Mouse (Mus musculus) adrenal gland, adult 10 weeks (tissue): ENCODE results near the gene Sprr2k. TPM values are rescaled to one million over a fixed set of nuclear protein-coding genes. Genes with fewer than 3 reads are reported as not detected.

Source experiments
- polyA plus RNA-seq: library from polyadenylated mRNA; stranded (reverse); fragments of 350-450 nt; fragmentation: Illumina TruSeq; extraction: RNeasy Lipid Tissue Mini Kit (QIAGEN cat#74804); gene quantifications from one replicate; pipeline ENCODE4 v1.2.3, GENCODE M21; 2014; ENCODE audit warnings: low read depth, low replicate concordance

The Sprr2k gene
- polyA plus RNA-seq, result not detected

DNA sequence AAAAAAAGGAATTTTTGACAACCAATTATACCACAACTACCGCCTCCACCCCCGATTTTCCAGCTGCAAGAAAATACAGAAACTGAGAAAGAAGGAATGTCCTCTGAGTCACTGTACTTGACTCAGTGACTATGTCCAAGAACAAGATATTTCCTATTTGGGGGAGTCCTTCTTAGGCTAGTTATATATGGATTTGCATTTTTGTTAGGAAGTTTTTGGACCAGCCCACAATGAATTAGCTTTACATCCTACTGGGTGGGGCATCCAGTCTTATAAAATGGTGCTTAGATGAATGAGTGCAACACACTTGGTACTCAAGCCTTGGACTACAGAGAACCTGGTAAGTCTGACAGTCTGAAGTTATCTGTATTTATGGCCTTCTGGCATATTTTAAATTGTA lies at the start of gene Sprr2k:
Gene Sprr2k (plus strand): TSS at position 301 of the 400 bp plus-strand sequence.

DNA sequence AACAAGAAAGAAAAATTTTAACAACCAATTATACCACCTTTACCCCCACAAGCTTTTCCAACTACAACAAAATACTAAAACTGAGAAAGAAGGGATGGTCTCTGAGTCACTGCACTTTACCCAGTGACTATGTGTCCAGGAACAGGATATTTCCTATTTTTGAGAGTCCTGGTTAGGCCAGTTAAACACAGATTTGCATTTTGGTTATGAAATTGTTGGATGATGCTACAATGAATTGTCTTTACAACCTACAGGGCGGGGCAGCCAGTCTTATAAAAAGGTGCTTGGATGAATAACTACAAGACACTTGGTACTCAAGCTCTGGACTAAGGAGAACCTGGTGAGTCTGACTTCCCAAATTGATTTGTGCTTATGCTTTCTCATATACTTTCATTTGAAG lies 47.0 kb upstream of the Sprr2k start, which contains the start of gene Sprr2h:
Gene Sprr2h (plus strand): TSS at position 301 of the 400 bp plus-strand sequence.

DNA sequence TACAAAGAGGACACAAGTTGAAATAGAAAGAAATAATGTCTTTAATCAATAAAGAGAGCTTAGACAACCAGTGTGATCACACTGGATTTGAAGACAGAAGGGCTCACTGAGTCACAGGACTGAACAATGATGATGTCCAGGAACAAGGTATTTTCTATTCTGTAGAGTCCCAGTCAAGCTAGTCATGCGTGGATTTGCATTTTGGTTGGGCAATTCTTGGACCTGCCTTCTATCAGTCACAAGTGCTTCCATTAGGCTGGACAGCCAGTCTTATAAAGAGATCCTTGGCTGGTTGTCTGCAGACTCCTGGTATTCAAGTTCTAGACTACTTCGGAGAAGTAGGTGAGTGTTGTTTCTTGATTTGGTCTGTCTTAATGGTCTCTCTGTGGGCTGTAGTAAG lies 24.7 kb upstream of the Sprr2k start, which contains the start of gene Sprr2i:
Gene Sprr2i (plus strand): TSS at position 301 of the 400 bp plus-strand sequence.

DNA sequence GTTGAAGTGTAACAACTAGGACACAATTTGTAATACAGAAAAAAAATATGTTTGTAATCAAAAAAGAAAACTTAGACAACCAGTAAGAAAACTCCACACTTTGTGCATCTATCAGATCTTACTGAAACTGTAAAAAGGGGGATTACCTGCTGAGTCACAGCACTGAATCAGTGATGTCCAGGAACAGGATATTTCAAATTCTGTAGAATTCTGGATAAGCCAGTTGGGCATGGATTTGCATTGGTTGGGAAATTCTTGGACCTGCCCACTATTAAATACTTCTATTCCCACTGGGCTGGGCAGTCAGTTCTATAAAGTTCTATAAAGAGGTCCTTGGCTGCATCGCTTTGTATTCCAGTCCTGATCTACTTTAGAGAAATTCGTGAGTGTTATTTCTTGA lies 14.6 kb upstream of the Sprr2k start, which contains the start of gene Sprr2j-ps:
Gene Sprr2j-ps (plus strand): TSS at position 301 of the 400 bp plus-strand sequence.

DNA sequence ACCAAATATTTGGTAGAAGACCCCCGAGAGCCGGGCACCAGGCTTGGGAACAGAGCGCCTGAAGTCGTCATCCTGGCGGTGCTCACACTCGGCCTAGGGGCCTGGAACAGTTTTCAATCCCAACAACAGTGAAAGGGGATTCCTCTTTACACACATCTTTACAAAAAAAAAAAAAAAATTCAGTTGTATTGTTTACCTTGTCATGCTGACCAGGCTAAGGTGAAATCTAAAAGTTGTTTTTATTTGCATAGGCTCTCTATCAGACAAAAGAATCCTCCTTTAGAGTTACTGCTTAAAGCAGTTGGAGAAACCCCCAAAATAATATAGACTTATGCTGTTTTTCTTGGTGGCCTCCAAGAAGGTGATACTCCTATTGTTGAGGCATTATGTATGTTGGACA lies 3.1 kb upstream of the Sprr2k start, which contains the start of gene Gm9774:
Gene Gm9774 (minus strand): TSS at position 101 of the 400 bp plus-strand sequence.

DNA sequence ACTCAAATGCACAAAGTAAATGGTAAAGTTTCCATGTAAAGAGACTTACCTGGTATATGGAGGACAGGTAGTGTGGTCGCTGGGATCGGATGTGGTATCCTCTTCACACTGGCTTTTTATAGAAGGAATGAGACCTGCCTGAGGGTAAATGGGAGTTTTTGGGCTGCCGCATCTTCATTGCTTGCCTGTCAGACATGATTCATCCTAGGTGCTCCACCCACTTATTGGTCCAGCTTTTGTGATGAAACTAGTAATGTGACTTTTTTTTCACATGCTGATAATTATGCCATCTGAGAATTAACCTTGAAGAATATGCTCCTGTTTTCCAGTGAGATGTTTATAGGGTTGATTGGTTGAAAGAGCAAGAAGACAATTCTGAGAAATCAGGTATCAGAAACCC lies 6.3 kb downstream of the Sprr2k start, which contains the start of gene Sprr1b:
Gene Sprr1b (minus strand): TSS at position 101 of the 400 bp plus-strand sequence.

DNA sequence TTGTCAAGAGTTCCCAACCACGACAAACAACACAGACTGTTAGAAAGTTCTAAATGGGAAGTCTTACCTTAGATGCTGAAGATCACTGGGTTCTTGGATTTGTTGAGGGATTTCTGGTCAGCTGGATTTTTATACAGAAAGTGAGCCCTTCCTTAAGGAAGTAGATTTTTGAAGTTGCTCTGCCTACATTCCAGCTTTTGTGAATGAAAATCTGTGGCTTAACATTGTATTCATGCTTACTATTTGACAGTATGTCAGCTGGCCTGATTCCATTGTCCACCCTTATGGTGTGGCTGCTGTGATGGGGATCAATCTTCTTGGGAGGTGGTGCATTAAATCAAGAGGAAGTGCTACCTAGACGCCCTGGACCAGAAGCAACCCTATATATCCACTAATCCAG lies 26.2 kb downstream of the Sprr2k start, which contains the start of gene Sprr3:
Gene Sprr3 (minus strand): TSS at position 101 of the 400 bp plus-strand sequence.

Other genes starting within 250 kb of the Sprr2k start
- not detected for gene Sprr2a1, start 216.8 kb upstream of the Sprr2k start, polyA plus RNA-seq
- gene Sprr2a2, start 216.7 kb upstream of the Sprr2k start, polyA plus RNA-seq, result 0.41 TPM
- gene Sprr2a3, start 147.2 kb upstream of the Sprr2k start, polyA plus RNA-seq, result not detected
- not detected for gene Sprr2b, start 116.0 kb upstream of the Sprr2k start, polyA plus RNA-seq
- gene Sprr2d, start 93.4 kb upstream of the Sprr2k start, polyA plus RNA-seq, result not detected
- gene Sprr2e, start 80.4 kb upstream of the Sprr2k start, polyA plus RNA-seq, result not detected
- not detected for gene Sprr2f, start 67.4 kb upstream of the Sprr2k start, polyA plus RNA-seq
- gene Sprr2h, start 46.9 kb upstream of the Sprr2k start, polyA plus RNA-seq, result not detected
- gene Sprr2i, start 24.6 kb upstream of the Sprr2k start, polyA plus RNA-seq, result not detected
- gene Sprr2j-ps, start 14.5 kb upstream of the Sprr2k start, polyA plus RNA-seq, result not detected
- gene Gm9774, start 3.2 kb upstream of the Sprr2k start, polyA plus RNA-seq, result 10.1 TPM
- gene Sprr1b, start 6.2 kb downstream of the Sprr2k start, polyA plus RNA-seq, result not detected
- gene Sprr3, start 26.1 kb downstream of the Sprr2k start, polyA plus RNA-seq, result not detected
- gene Sprr1a, start 53.3 kb downstream of the Sprr2k start, polyA plus RNA-seq, result not detected
- not detected for gene Sprr4, start 67.9 kb downstream of the Sprr2k start, polyA plus RNA-seq
- gene 2310046K23Rik, start 101.9 kb downstream of the Sprr2k start, polyA plus RNA-seq, result not detected
- gene Ivl, start 141.2 kb downstream of the Sprr2k start, polyA plus RNA-seq, result not detected
- not detected for gene Smcp, start 156.4 kb downstream of the Sprr2k start, polyA plus RNA-seq
- gene 2210017I01Rik, start 174.9 kb downstream of the Sprr2k start, polyA plus RNA-seq, result not detected
- gene Lce6a, start 189.1 kb downstream of the Sprr2k start, polyA plus RNA-seq, result not detected
- gene Lce1a1, start 215.7 kb downstream of the Sprr2k start, polyA plus RNA-seq, result not detected
- not detected for gene Lce1b, start 224.3 kb downstream of the Sprr2k start, polyA plus RNA-seq
- not detected for gene Lce1a2, start 237.7 kb downstream of the Sprr2k start, polyA plus RNA-seq
- not detected for gene Lce1c, start 246.7 kb downstream of the Sprr2k start, polyA plus RNA-seq